Mouse (Mus musculus): ENCODE measurements around the gene Fbxo2.
"Not testable (repeated sequence)": the region's sequence is repeated elsewhere in the genome, so short reads cannot be mapped to it uniquely, and the experiment has no call there.

Gene Fbxo2

DNA sequence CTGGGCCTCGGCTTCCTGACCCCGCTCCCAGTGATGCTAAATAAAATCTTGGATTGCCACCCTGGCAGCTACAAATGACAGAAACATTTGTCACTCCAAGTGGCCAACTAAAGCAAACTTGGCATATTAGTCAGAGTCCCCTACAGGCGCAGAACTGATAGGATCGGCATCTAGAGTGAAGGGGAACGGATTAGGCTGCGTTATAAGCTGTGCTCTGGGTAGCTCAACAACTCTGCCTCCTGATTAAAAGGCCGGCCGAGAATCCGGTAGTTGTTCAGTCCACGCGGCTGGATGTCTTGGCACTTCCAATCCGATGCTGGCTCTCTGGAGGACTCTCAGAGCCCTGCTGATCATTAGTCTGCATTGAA lies 14.1 kb downstream of the Fbxo2 start:
- DNase-seq (ENCODE audit: low spot score in 2 of 2): no peak

DNA sequence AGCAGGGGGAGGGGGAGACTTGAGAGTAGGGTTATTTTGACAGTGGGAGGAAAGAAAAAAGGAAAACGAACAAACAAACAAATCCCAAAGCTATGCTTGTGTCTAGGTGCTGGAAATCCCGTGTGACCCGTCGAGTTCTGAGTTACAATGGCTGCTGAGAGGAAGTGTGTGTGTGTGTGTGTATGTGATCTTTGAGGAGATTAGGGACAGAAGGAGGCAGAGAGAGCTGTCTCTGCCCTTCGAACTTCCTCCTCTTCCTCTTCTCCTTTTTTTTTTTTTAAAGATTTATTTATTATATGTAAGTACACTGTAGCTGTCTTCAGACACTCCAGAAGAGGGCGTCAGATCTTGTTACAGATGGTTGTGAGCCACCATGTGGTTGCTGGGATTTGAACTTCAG lies 16.2 kb downstream of the Fbxo2 start:
- DNase-seq (ENCODE audit: low spot score in 2 of 2): not testable (repeated sequence)

DNA sequence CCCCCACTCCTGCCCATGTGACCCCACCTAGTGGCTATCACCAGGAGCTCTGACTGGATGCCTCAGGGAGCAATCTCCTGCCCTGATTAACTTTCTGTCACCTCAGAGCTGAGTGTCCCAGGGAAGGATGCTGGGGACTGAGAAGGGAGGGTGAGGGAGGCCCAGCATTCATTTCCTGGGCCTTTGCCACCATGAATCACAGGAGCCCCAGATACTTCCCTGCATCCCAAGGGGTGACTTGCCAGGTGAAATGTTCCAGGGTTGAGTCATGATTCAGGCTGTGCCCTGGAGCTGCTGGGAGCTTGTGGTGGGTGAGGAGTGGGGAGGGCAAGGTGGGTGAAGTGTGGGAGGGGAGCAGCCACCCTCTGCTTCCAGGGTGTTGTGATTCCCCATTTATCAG lies 17.3 kb downstream of the Fbxo2 start:
- no peak for DNase-seq (ENCODE audit: low spot score in 2 of 2)

DNA sequence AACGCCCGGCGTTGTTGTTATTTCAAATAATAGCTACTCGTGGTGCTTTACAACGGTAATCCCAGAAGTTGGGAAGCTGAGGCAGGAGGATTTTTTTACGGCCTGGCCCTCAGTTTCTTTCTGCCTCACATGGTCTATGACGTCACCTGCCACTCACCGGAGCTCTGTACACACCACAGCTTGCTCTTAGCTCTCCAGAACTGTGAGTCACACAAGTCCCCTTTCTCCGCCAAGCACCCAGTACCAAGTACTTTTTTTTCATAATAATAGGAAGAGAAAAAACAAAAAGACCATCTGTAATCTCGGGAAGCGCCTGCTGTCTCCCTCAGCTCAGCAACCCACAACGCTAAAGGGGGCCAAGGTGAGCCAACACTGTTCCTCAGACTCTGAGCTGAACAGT lies 21.1 kb downstream of the Fbxo2 start:
- no peak for DNase-seq (ENCODE audit: low spot score in 2 of 2)

DNA sequence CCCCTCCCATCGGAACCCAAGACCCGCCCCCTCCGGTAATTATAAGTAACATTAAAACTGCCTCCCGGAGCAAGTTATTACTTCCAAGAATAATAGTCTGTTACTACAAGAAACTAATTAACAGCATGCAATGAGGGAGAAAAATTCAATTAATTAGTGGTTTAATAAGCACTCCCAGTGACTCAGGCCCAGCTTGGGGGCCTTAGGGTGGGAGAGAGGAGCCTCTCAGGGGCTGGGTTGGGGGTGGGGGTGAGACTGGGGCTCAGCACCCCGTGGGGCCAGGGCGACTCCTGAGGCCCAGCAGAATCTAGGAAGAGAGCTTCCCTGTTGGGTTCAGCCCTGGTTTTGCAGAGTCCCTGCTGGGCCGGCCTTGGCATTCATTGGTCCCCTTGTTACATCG lies 21.9 kb downstream of the Fbxo2 start:
- DNase-seq (ENCODE audit: low spot score in 2 of 2): no peak

DNA sequence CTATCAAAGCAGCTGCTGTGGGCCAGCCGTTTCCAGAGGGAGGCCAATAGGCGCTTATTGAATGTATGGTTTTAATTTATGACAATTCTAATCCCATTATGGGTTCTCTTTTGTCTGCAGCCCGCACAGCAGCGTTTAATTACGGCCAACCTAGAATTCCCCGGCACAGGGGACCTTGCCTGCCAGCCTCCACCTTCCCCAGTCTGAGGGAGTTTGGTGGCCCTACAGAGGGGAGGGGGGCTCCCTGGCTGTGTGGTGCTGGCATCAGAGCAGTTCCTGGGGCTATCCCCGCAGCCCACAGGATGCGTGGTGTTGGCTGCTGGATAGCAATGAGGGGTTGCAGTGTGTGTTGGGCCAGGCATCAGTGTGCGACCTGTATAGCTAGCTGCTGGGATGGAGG lies 24.1 kb downstream of the Fbxo2 start:
- DNase-seq (ENCODE audit: low spot score in 2 of 2): no peak

DNA sequence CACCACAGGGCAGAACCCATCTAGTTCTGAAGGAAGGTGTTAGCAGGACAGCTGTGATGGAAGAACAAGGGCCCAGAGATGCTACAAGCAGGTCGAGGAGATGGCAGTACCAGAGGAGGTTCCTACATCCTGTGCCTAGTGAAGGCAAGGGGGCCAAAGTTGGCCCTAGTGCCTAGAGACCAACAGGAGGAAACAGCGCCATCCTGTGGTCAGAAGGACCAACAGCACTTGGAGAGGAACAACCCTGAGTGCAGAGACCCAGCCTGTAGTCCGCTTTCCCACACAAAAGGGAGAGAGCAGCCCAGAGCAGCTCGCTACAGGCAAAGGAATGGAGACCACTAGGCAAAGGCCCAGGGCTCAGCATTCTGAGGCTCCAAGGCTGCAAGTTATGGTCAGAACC lies 25.4 kb downstream of the Fbxo2 start:
- DNase-seq (ENCODE audit: low spot score in 2 of 2): no peak

DNA sequence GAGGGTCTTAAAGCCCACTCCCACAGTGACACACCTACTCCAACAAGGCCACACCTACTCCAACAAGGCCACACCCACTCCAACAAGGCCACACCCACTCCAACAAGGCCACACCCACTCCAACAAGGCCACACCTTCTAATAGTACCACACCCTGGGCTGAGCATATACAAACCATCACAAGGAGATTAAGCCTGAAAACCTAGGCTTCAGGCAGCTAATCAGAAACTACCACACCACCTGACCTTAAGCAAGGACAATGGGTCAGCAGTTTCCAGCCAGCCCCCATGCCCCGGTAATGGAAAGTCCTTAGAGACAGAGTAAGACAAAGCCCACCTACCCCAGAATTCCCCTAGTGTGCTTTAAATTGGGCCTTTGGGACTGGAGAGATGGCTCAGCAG lies 28.3 kb downstream of the Fbxo2 start:
- DNase-seq (ENCODE audit: low spot score in 2 of 2): not testable (repeated sequence)

DNA sequence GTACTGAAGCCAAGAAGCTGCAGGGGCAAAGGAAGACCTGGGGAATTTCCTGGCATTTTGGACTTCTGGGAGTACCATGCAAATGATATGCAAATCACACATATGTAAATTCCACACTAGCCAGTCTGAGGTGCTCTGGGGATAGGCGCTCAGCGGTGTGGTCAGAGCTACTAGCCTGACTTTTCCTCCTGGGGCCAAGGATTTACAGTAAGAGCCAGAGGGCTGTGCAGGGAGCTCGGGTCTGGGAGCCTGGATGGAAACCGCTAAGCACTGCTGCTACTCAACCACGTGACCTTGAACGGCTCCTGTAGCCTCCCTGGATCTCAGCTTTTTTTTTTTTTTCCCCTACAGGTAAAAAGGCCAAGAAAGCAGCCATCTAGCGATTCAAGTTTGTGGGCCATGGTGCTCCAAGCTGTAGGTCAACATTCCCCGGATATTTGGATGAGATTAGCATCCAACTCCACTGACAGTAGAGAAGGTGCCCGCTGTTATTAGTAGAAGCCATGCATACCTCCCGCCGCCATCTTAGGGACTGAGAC lies 32.4 kb downstream of the Fbxo2 start:
- DNase-seq (ENCODE audit: low spot score in 2 of 2): no peak

DNA sequence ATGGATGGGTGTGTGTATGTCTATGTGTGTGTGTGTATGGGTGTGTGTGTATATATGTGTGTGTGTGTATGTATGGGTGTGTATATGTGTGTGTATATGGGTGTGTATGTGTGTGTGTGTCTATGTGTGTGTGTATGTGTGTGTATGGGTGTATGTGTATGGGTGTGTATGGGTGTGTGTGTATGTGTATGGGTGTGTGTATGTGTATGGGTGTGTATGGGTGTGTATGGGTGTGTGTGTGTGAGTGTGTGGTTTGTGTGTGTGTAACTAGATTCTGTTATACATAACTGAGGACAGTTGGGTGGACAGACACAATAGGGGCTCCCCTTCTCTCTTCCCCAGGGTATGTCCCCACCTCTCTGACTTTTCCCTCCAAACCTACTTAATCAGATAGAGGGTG lies 34.0 kb downstream of the Fbxo2 start:
- DNase-seq (ENCODE audit: low spot score in 2 of 2): no peak

DNA sequence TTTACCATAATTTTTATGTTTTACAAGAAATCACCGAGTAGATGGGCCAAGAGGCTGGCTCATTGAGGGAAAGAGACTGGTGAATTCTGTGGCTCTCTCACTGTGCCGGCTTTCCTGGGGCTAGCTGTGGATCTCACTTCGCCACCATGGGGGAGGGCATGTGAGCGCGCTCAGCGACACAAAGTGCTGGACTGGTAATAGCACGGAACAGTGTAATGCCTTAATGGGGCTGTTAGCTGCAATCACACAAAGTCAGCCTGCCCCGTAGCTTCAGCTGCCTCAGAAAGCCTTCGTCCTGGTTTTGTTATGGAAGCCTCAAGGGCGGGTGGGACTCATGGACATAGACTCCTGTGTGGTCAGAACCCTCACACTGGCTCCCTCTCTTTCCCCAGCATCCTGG lies 38.3 kb downstream of the Fbxo2 start:
- DNase-seq (ENCODE audit: low spot score in 2 of 2): no peak

DNA sequence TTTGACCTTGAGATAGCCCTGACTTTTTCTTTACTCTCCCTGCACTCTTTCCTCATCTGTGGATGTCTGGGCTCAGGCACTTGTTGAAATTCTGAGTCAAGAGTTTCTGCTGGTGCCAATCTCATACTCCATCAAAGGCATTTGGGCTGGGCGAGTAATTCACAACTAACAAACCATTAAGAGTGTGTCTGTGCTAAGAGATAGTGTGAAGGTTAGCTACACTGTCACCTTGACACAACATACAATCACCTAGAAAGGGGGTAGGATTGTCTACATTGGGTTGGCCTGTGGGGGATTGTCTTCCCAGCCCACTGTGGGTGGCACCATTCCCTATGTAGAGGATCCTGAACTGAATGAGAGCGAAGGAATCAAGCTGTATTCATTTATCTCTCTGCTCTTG lies 43.1 kb downstream of the Fbxo2 start:
- DNase-seq (ENCODE audit: low spot score in 2 of 2): no peak

DNA sequence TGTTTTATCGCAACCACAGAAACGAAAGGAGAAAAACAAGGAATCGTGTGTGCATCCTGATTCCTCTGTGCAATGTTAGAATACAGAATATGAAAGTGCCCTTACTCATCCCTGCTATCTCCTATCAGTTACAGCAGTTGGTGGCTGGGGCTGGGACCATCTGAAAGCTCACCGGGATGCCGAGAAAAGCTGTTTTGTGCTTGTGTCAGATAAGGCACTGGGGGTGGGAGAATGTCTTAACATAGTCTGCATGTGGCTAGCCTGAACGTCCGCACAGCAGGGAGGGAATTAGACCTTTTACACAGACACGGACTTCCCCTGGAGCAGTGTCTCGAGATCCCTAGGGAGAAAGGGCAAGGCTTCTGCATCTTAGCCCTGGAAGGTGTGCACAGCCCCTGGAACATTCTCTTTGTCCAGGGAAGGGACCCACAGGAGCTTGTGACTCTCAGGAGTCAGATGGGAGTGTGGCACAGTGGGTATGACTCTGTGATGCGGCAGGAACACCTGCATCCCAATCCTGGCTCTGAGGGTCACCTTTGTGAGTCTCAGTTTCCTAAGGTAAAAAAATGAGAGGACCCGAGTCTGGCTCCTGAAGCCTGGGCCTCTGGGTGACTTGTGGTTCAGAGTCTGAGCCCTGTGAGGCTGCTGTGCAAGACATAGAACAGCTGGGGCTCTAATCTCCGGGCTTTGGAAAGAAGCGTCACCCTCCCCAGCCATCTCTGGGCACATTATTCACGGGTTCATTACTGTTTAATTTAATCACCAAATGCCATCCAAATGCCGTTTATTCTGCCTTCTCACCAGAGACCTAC lies 43.8 kb downstream of the Fbxo2 start:
- DNase-seq (ENCODE audit: low spot score in 2 of 2): no peak

DNA sequence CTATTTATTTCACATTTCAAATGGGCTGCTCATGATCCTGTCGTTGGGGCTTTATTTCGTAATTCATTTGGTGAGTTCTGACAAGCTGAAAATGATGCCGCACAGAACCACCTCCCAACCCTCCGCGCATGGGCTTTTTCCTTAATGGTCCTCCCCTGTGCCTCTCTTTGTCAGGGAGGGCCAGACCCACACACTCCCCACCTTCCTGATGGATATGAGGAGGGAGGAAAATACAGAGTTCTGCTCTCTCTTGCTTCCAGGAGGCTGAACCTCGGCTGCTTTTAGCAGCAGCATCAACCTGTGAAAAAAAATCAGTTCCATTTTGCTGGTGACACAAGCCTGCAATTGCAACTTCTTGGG lies 44.4 kb downstream of the Fbxo2 start:
- no peak for DNase-seq (ENCODE audit: low spot score in 2 of 2)

DNA sequence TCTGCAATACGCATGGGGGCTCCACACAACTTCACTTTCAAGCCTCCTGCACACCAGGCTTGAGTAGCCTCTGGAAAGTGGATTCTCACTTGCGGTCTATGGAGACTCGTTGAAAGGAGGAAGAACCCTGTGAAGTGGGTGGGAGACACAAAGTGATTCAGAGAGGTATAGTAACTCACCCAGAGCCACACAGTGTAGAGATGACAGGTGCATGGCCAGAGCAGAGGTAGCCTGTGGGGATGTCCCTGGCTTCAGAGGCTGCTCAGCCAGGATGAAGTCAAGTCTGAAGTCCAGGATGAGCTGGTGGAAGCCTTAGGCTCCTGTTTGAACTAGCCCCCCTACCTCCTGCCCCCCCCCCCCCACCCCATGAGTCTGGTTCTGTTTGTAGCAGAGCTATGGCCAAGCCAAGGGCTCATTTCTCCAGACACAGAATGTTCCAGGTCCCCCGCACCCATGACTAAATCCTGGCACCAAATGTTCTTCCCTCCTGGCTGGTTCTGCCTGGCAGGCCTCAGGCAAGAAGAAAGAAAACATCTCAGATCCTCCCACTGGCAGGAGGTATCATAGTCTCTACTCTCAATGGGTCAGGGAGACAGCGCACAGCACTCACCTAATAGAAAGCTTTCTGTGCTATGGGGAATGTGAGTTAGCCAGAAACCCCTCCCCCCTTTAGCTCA lies 54.2 kb downstream of the Fbxo2 start:
- DNase-seq (ENCODE audit: low spot score in 2 of 2): no peak

DNA sequence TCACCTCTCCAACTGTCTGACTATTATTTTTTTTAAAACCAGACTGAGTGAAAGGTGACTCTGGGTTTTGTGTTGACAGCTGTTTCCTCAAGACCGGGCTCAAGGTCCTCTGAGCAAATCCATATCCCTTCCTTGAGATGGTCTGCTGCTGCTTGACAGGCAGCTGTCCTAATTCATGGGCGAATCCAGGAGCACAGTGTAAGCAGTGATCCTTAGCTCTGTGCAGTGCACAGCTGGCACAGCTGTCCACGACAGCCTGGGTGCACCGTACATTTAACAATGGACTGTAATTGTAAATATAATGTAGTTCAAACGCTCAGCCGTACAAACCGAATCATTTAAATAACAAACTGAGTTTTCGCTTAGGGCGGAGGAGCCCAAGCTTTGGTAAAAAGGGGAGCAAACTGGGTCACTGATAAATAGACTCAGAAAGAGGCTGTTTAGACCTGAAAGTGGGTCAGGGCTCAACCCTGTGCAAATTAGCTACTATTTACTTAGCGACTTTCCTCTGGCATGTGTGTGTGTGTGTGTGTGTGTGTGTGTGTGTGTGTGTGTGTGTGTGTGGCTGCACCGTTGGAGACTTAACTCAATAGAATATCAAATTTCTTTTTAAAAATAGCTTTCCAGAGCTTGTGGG lies 55.0 kb downstream of the Fbxo2 start:
- DNase-seq (ENCODE audit: low spot score in 2 of 2): no peak

Measured in urinary bladder, adult 18-20 months (tissue).